Mouse (Mus musculus) heart, embryonic 13.5 days (tissue): Measurements from ENCODE around the gene Vmn1r209. TPM values are rescaled to one million over a fixed set of nuclear protein-coding genes. Genes with fewer than 3 reads are reported as not detected.

ENCODE experiments used
- polyA plus RNA-seq: library from polyadenylated mRNA; unstranded; fragments of >200 nt; fragmentation: Nextera tagmentation; extraction: Ambion mirVana; gene quantifications from 2 replicates; pipeline ENCODE4 v1.2.1, GENCODE M21; 2015

Vmn1r209 gene
- polyA plus RNA-seq, 1 experiment from 2014 or later: not detected

Other genes with a start within 250 kb of the Vmn1r209 start
- not detected in 2 replicates for gene Vmn1r205, start 216.7 kb downstream of the Vmn1r209 start, polyA plus RNA-seq
- gene Vmn1r206, start 185.4 kb downstream of the Vmn1r209 start, polyA plus RNA-seq: not detected in 2 replicates
- not detected in 2 replicates for gene Vmn1r207-ps, start 80.1 kb downstream of the Vmn1r209 start, polyA plus RNA-seq
- gene Vmn1r208, start 32.3 kb downstream of the Vmn1r209 start, polyA plus RNA-seq: not detected in 2 replicates
- gene Vmn1r210, start 21.7 kb upstream of the Vmn1r209 start, polyA plus RNA-seq: not detected in 2 replicates
- not detected in 2 replicates for gene Vmn1r211, start 47.9 kb upstream of the Vmn1r209 start, polyA plus RNA-seq
- not detected in 2 replicates for gene Vmn1r212, start 74.5 kb upstream of the Vmn1r209 start, polyA plus RNA-seq
- not detected in 2 replicates for gene Vmn1r213, start 198.0 kb upstream of the Vmn1r209 start, polyA plus RNA-seq
- gene Vmn1r214, start 220.7 kb upstream of the Vmn1r209 start, polyA plus RNA-seq: not detected in 2 replicates